ENCODE assay signal across 13 mouse cellular contexts in genomic region chr6:129407324-129407723, GRCm38 (mm10). TPM values are rescaled to one million over a fixed set of nuclear protein-coding genes. Genes with fewer than 3 reads are reported as not detected.
DNase-seq lines count a peak whose midpoint lies in the region; ATAC-seq and TF ChIP-seq lines count a peak whose summit lies in the region.
"Had no signal": no experiment of that assay in that cellular context is flagged by ENCODE, and none has a peak within 500 bp of the region (broad histone marks: within the 10 kb centered on the region; RNA-seq: fewer than 3 reads in every experiment).

No protein-coding gene starts in this region.

- no peak for TF ChIP-seq CTCF in kidney, postnatal 0 days (IDR thresholded peaks at IDR 0.05; ENCODE audit: low read depth)

- H3K9ac ChIP-seq in kidney, postnatal 0 days (ENCODE audit: low read depth, low read length) = no peak overlapping the region
- no peak overlapping the region for H3K9ac ChIP-seq in heart, embryonic 13.5 days
- H3K9ac ChIP-seq in forebrain, embryonic 14.5 days (ENCODE audit: low read length) = no peak overlapping the region
- H3K9ac ChIP-seq: stomach, embryonic 15.5 days had no signal

- no peaks in the 10 kb centered on the region for H3K36me3 ChIP-seq in kidney, postnatal 0 days (ENCODE audit: insufficient read depth, low read length)
- H3K36me3 ChIP-seq in heart, embryonic 13.5 days = no peaks in the 10 kb centered on the region
- no peaks in the 10 kb centered on the region for H3K36me3 ChIP-seq in forebrain, embryonic 14.5 days (ENCODE audit: control insufficient read depth, insufficient read depth, low read length)
- H3K36me3 ChIP-seq: stomach, embryonic 15.5 days had no signal

- no peaks in the 10 kb centered on the region for H3K9me3 ChIP-seq in kidney, postnatal 0 days (replicated peaks; ENCODE audit: low read length)
- no peaks in the 10 kb centered on the region for H3K9me3 ChIP-seq in heart, embryonic 13.5 days
- no peaks in the 10 kb centered on the region for H3K9me3 ChIP-seq in forebrain, embryonic 14.5 days (replicated peaks; ENCODE audit: control insufficient read depth, low read length)
- H3K9me3 ChIP-seq: stomach, embryonic 15.5 days had no signal

- no peak for ATAC-seq in cerebellum, adult (ENCODE audit: insufficient number of reproducible peaks, low FRiP score, low TSS enrichment)
- no peak for ATAC-seq in kidney, postnatal 0 days (replicated peaks; ENCODE audit: low FRiP score, low read depth)
- ATAC-seq in heart, embryonic 13.5 days (ENCODE audit: extremely low read depth, insufficient number of reproducible peaks, low FRiP score, low TSS enrichment) = no peak
- 0 out of 2 replicates have a peak, but pooled peaks have one; percentile 34 for ATAC-seq in megakaryocyte-erythroid progenitor cell, adult 5-6 weeks (replicated peaks; ENCODE audit: low FRiP score, low TSS enrichment, poor library complexity, severe bottlenecking)
- ATAC-seq in forebrain, embryonic 14.5 days = no peak
- ATAC-seq: Patski had no signal

- H3K4me2 ChIP-seq in kidney, postnatal 0 days (ENCODE audit: low read length) = no peak overlapping the region
- no peak overlapping the region for H3K4me2 ChIP-seq in heart, embryonic 13.5 days
- H3K4me2 ChIP-seq in forebrain, embryonic 14.5 days (ENCODE audit: low read length) = no peak overlapping the region
- H3K4me2 ChIP-seq: stomach, embryonic 15.5 days had no signal

- peak overlapping the region; percentile 38; the same call in 1 of the 2 replicates for H3K27ac ChIP-seq in kidney, postnatal 0 days
- peak overlapping the region; percentile 50; the same call in 1 of the 2 replicates for H3K27ac ChIP-seq in heart, embryonic 13.5 days (replicated peaks)
- no peak overlapping the region for H3K27ac ChIP-seq in forebrain, embryonic 14.5 days (ENCODE audit: low read depth, low read length)
- H3K27ac ChIP-seq: stomach, embryonic 15.5 days had no signal

- peak; percentile 27 to 48 for DNase-seq in cerebellum, postnatal 14 days
- peak; percentile 74 for DNase-seq in kidney, postnatal 0 days (ENCODE audit: low spot score)
- DNase-seq in kidney, adult 18-20 months = no peak
- no peak for DNase-seq in forebrain, embryonic 14.5 days (ENCODE audit: low spot score)
- no peak for DNase-seq in urinary bladder, postnatal 25 days (ENCODE audit: low spot score)
- DNase-seq: midbrain, embryonic 14.5 days had no signal

- no peak overlapping the region for H3K4me3 ChIP-seq in kidney, postnatal 0 days (replicated peaks; ENCODE audit: low read depth, low read length)
- H3K4me3 ChIP-seq in heart, embryonic 13.5 days = no peak overlapping the region
- H3K4me3 ChIP-seq in forebrain, embryonic 14.5 days (ENCODE audit: low read depth, low read length) = no peak overlapping the region
- H3K4me3 ChIP-seq: stomach, embryonic 15.5 days had no signal

- H3K4me1 ChIP-seq in kidney, postnatal 0 days (replicated peaks; ENCODE audit: insufficient read depth, low read length) = no peaks in the 10 kb centered on the region
- peaks cover 12% of the 10 kb centered on the region; the same call in 1 of the 2 replicates for H3K4me1 ChIP-seq in heart, embryonic 13.5 days
- no peaks in the 10 kb centered on the region for H3K4me1 ChIP-seq in forebrain, embryonic 14.5 days (ENCODE audit: control insufficient read depth, insufficient read depth, low read length)
- H3K4me1 ChIP-seq: stomach, embryonic 15.5 days had no signal

- WGBS in kidney, postnatal 0 days = 37% methylated on average over 2 of the region's 2 CpGs
- 49% methylated on average over 2 of the region's 2 CpGs for WGBS in heart, embryonic 13.5 days
- 67% methylated on average over 2 of the region's 2 CpGs for WGBS in forebrain, embryonic 14.5 days

- H3K27me3 ChIP-seq in kidney, postnatal 0 days (ENCODE audit: insufficient read depth, low read length) = no peaks in the 10 kb centered on the region
- no peaks in the 10 kb centered on the region for H3K27me3 ChIP-seq in heart, embryonic 13.5 days (replicated peaks)
- H3K27me3 ChIP-seq in forebrain, embryonic 14.5 days (replicated peaks; ENCODE audit: control insufficient read depth, insufficient read depth, low read length) = no peaks in the 10 kb centered on the region
- H3K27me3 ChIP-seq: stomach, embryonic 15.5 days had no signal

RNA-seq across cellular contexts. Expression of gene Clec9a, which starts 1.3 kb away (rescaled TPM):
- 0.38 and 0.40 TPM in 2 replicates for polyA plus RNA-seq in kidney, postnatal 0 days (2015; fragmentation: Nextera tagmentation; extraction: Ambion mirVana)
- 0.20 and 0.35 TPM in 2 replicates for polyA plus RNA-seq in heart, embryonic 13.5 days (2015; fragmentation: Nextera tagmentation; extraction: Ambion mirVana)
- not detected in 2 replicates for total RNA-seq in megakaryocyte-erythroid progenitor cell, adult 5-6 weeks (2014; fragmentation: Nextera tagmentation)
- 0.47 and 0.53 TPM in 2 replicates for total RNA-seq in megakaryocyte-erythroid progenitor cell, adult 5-6 weeks (2017)
- polyA plus RNA-seq in forebrain, embryonic 14.5 days (2014; fragmentation: Nextera tagmentation; extraction: Ambion mirVana) = 0.10 and 0.19 TPM in 2 replicates
- total RNA-seq: left cerebral cortex, postnatal 36 days had no signal
- polyA plus RNA-seq: Patski had no signal

RNA-seq across cellular contexts. Expression of gene Clec1b, which starts 10.2 kb away (rescaled TPM):
- 1.5 and 1.7 TPM in 2 replicates for polyA plus RNA-seq in kidney, postnatal 0 days (2015; fragmentation: Nextera tagmentation; extraction: Ambion mirVana)
- polyA plus RNA-seq in heart, embryonic 13.5 days (2015; fragmentation: Nextera tagmentation; extraction: Ambion mirVana) = 5.9 and 9.6 TPM in 2 replicates
- 0.47 TPM in 1 of 2 replicates, not detected in the other for total RNA-seq in megakaryocyte-erythroid progenitor cell, adult 5-6 weeks (2014; fragmentation: Nextera tagmentation)
- total RNA-seq in megakaryocyte-erythroid progenitor cell, adult 5-6 weeks (2017) = 2.8 TPM in 1 of 2 replicates, not detected in the other
- polyA plus RNA-seq in forebrain, embryonic 14.5 days (2014; fragmentation: Nextera tagmentation; extraction: Ambion mirVana) = 1.6 and 2.0 TPM in 2 replicates
- polyA plus RNA-seq: Patski had no signal

RNA-seq across cellular contexts. Expression of gene Clec12b, which starts 21.6 kb away (rescaled TPM):
- polyA plus RNA-seq in kidney, postnatal 0 days (2015; fragmentation: Nextera tagmentation; extraction: Ambion mirVana) = 0.10 and 0.11 TPM in 2 replicates
- 0.15 and 0.32 TPM in 2 replicates for polyA plus RNA-seq in heart, embryonic 13.5 days (2015; fragmentation: Nextera tagmentation; extraction: Ambion mirVana)
- not detected in 2 replicates for total RNA-seq in megakaryocyte-erythroid progenitor cell, adult 5-6 weeks (2014; fragmentation: Nextera tagmentation)
- not detected in 2 replicates for total RNA-seq in megakaryocyte-erythroid progenitor cell, adult 5-6 weeks (2017)
- polyA plus RNA-seq in forebrain, embryonic 14.5 days (2014; fragmentation: Nextera tagmentation; extraction: Ambion mirVana) = not detected in 2 replicates
- total RNA-seq: left cerebral cortex, postnatal 36 days had no signal
- polyA plus RNA-seq: intestine, embryonic 14.5 days; Patski; stomach, embryonic 15.5 days had no signal

RNA-seq across cellular contexts. Expression of gene Clec1a, which starts 44.5 kb away (rescaled TPM):
- 10.3 and 10.6 TPM in 2 replicates for polyA plus RNA-seq in kidney, postnatal 0 days (2015; fragmentation: Nextera tagmentation; extraction: Ambion mirVana)
- polyA plus RNA-seq in heart, embryonic 13.5 days (2015; fragmentation: Nextera tagmentation; extraction: Ambion mirVana) = 3.0 and 3.2 TPM in 2 replicates
- total RNA-seq in megakaryocyte-erythroid progenitor cell, adult 5-6 weeks (2014; fragmentation: Nextera tagmentation) = not detected in 2 replicates
- not detected in 2 replicates for total RNA-seq in megakaryocyte-erythroid progenitor cell, adult 5-6 weeks (2017)
- polyA plus RNA-seq in forebrain, embryonic 14.5 days (2014; fragmentation: Nextera tagmentation; extraction: Ambion mirVana) = 1.3 and 1.5 TPM in 2 replicates
- polyA plus RNA-seq: Patski had no signal

Comparison
In these comparisons a context has a peak if more than half of its experiments do, and no peak if none do; other contexts are left out.
1. DNase-seq: peak in cerebellum, postnatal 14 days (2 of 2) and kidney, postnatal 0 days (single experiment); none in kidney, adult 18-20 months (single experiment), forebrain, embryonic 14.5 days (single experiment) and urinary bladder, postnatal 25 days (single experiment).